Mouse (Mus musculus): ENCODE data around the gene Aff1. TPM values are rescaled to one million over a fixed set of nuclear protein-coding genes. Genes with fewer than 3 reads are reported as not detected.
A peak's percentile ranks its signal among the peaks of the same experiment; 100 is the strongest.

The Aff1 gene
- polyA plus RNA-seq, 1 experiment from 2014 or later = 1.2 TPM

- no peaks in the 10 kb centered on the region for H3K36me3 ChIP-seq
- peaks cover 20% of the 10 kb centered on the region for H3K4me1 ChIP-seq
- ATAC-seq (replicated peaks) = no peak
- H3K9me3 ChIP-seq = no peaks in the 10 kb centered on the region
- H3K27me3 ChIP-seq = no peaks in the 10 kb centered on the region
- H3K4me2 ChIP-seq (replicated peaks) = no peak overlapping the region
- peak overlapping the region; percentile 85 for H3K27ac ChIP-seq (replicated peaks)
- no peak overlapping the region for H3K9ac ChIP-seq (replicated peaks)
- H3K4me3 ChIP-seq = no peak overlapping the region
- WGBS = 4% methylated on average over 4 of the region's 4 CpGs
These were observed 80.1 kb downstream of the Aff1 start for GRCm38 (mm10) chr5:103772252-103772651.

- Histone ChIP-seq H3K27ac (replicated peaks) (peak overlapping the region; percentile 85), H3K4me1 (peaks cover 29% of the 10 kb centered on the region), H3K27me3 (no peaks in the 10 kb centered on the region), H3K4me3 (0 out of 2 replicates have a peak overlapping the region, but pooled peaks have one; percentile 0), H3K9ac (replicated peaks) (no peak overlapping the region), H3K36me3 (no peaks in the 10 kb centered on the region), H3K4me2 (replicated peaks) (peak overlapping the region; percentile 36), H3K9me3 (no peaks in the 10 kb centered on the region)
- under 1% methylated on average over 5 of the region's 5 CpGs for whole genome bisulfite sequencing
- peak; percentile 79 for ATAC-seq (replicated peaks)
These were observed 81.0 kb downstream of the Aff1 start for GRCm38 (mm10) chr5:103773100-103773552.

GRCm38 (mm10) chr5:103774703-103775333 lies 82.6 kb downstream of the Aff1 start:
- Histone ChIP-seq H3K9ac (replicated peaks) (no peak overlapping the region), H3K36me3 (no peaks in the 10 kb centered on the region), H3K4me2 (replicated peaks) (no peak overlapping the region), H3K9me3 (no peaks in the 10 kb centered on the region), H3K4me1 (peaks cover 46% of the 10 kb centered on the region), H3K4me3 (no peak overlapping the region), H3K27me3 (no peaks in the 10 kb centered on the region), H3K27ac (replicated peaks) (no peak overlapping the region)
- no peak for ATAC-seq (replicated peaks)
- WGBS = 71% methylated on average over 11 of the region's 11 CpGs

GRCm38 (mm10) chr5:103775429-103775828 lies 83.3 kb downstream of the Aff1 start:
- Histone ChIP-seq H3K27ac (replicated peaks) (no peak overlapping the region), H3K4me3 (no peak overlapping the region), H3K4me2 (replicated peaks) (no peak overlapping the region), H3K36me3 (no peaks in the 10 kb centered on the region), H3K9me3 (no peaks in the 10 kb centered on the region), H3K9ac (replicated peaks) (no peak overlapping the region), H3K4me1 (peaks cover 50% of the 10 kb centered on the region), H3K27me3 (no peaks in the 10 kb centered on the region)
- WGBS = 74% methylated on average over 13 of the region's 13 CpGs
- ATAC-seq (replicated peaks) = no peak

- WGBS = 67% methylated on average over 4 of the region's 4 CpGs
- H3K4me2 ChIP-seq (replicated peaks) = no peak overlapping the region
- H3K9me3 ChIP-seq = no peaks in the 10 kb centered on the region
- H3K4me3 ChIP-seq = no peak overlapping the region
- H3K27ac ChIP-seq (replicated peaks) = no peak overlapping the region
- H3K4me1 ChIP-seq = peaks cover 54% of the 10 kb centered on the region
- H3K9ac ChIP-seq (replicated peaks) = no peak overlapping the region
- no peaks in the 10 kb centered on the region for H3K27me3 ChIP-seq
- no peaks in the 10 kb centered on the region for H3K36me3 ChIP-seq
- no peak for ATAC-seq (replicated peaks)
These were observed 84.7 kb downstream of the Aff1 start for GRCm38 (mm10) chr5:103776842-103777241.

- WGBS = 49% methylated on average over 4 of the region's 4 CpGs
These were observed 85.3 kb downstream of the Aff1 start for GRCm38 (mm10) chr5:103777446-103777845.

GRCm38 (mm10) chr5:103778314-103779117 lies 86.3 kb downstream of the Aff1 start:
- H3K4me3 ChIP-seq = peak overlapping the region; percentile 27
- H3K27ac ChIP-seq (replicated peaks) = peak overlapping the region; percentile 55
- no peaks in the 10 kb centered on the region for H3K9me3 ChIP-seq
- H3K9ac ChIP-seq (replicated peaks) = 0 out of 2 replicates have a peak overlapping the region, but pooled peaks have one; percentile 9
- peaks cover 38% of the 10 kb centered on the region for H3K4me1 ChIP-seq
- H3K4me2 ChIP-seq (replicated peaks) = peak overlapping the region; percentile 49
- 2% methylated on average over 17 of the region's 17 CpGs for WGBS
- peak; percentile 89 for ATAC-seq (replicated peaks)
- no peaks in the 10 kb centered on the region for H3K27me3 ChIP-seq
- H3K36me3 ChIP-seq = no peaks in the 10 kb centered on the region

More at GRCm38 (mm10) chr5:103777446-103777845, 85.3 kb downstream of the Aff1 start:
- H3K9me3 ChIP-seq = no peaks in the 10 kb centered on the region
- no peaks in the 10 kb centered on the region for H3K27me3 ChIP-seq
- H3K27ac ChIP-seq (replicated peaks) = no peak overlapping the region
- H3K4me2 ChIP-seq (replicated peaks) = peak overlapping the region; percentile 49; the same call in 1 of the 2 replicates
- H3K4me3 ChIP-seq = no peak overlapping the region
- peaks cover 49% of the 10 kb centered on the region for H3K4me1 ChIP-seq
- H3K36me3 ChIP-seq = no peaks in the 10 kb centered on the region
- ATAC-seq (replicated peaks) = no peak
- no peak overlapping the region for H3K9ac ChIP-seq (replicated peaks)

GRCm38 (mm10) chr5:103779836-103780235 lies 87.7 kb downstream of the Aff1 start:
- H3K4me2 ChIP-seq (replicated peaks) = no peak overlapping the region
- no peak overlapping the region for H3K4me3 ChIP-seq
- no peak overlapping the region for H3K9ac ChIP-seq (replicated peaks)
- H3K4me1 ChIP-seq = peaks cover 35% of the 10 kb centered on the region
- no peak for ATAC-seq (replicated peaks)
- no peak overlapping the region for H3K27ac ChIP-seq (replicated peaks)
- 19% methylated on average over 10 of the region's 10 CpGs for WGBS
- H3K36me3 ChIP-seq = no peaks in the 10 kb centered on the region
- H3K27me3 ChIP-seq = no peaks in the 10 kb centered on the region
- no peaks in the 10 kb centered on the region for H3K9me3 ChIP-seq

GRCm38 (mm10) chr5:103780266-103780665 lies 88.1 kb downstream of the Aff1 start:
- peaks cover 35% of the 10 kb centered on the region for H3K4me1 ChIP-seq
- H3K9ac ChIP-seq (replicated peaks) = no peak overlapping the region

GRCm38 (mm10) chr5:103780836-103781235 lies 88.7 kb downstream of the Aff1 start:
- peaks cover 35% of the 10 kb centered on the region for H3K4me1 ChIP-seq
- no peaks in the 10 kb centered on the region for H3K36me3 ChIP-seq

More at GRCm38 (mm10) chr5:103780266-103780665, 88.1 kb downstream of the Aff1 start:
- 21% methylated on average over 6 of the region's 6 CpGs for WGBS
- no peak for ATAC-seq (replicated peaks)
- H3K9me3 ChIP-seq = no peaks in the 10 kb centered on the region
- H3K4me2 ChIP-seq (replicated peaks) = no peak overlapping the region
- H3K4me3 ChIP-seq = no peak overlapping the region
- H3K27me3 ChIP-seq = no peaks in the 10 kb centered on the region
- H3K27ac ChIP-seq (replicated peaks) = no peak overlapping the region
- no peaks in the 10 kb centered on the region for H3K36me3 ChIP-seq

GRCm38 (mm10) chr5:103783086-103783668 lies 91.0 kb downstream of the Aff1 start:
- no peak overlapping the region for H3K4me3 ChIP-seq
- H3K27me3 ChIP-seq = no peaks in the 10 kb centered on the region
- no peaks in the 10 kb centered on the region for H3K36me3 ChIP-seq
- no peak overlapping the region for H3K4me2 ChIP-seq (replicated peaks)
- 88% methylated on average over 11 of the region's 11 CpGs for WGBS
- H3K4me1 ChIP-seq = peaks cover 24% of the 10 kb centered on the region
- H3K9me3 ChIP-seq = no peaks in the 10 kb centered on the region
- no peak overlapping the region for H3K27ac ChIP-seq (replicated peaks)
- no peak overlapping the region for H3K9ac ChIP-seq (replicated peaks)
- ATAC-seq (replicated peaks) = no peak

More at GRCm38 (mm10) chr5:103780836-103781235, 88.7 kb downstream of the Aff1 start:
- Histone ChIP-seq H3K9ac (replicated peaks) (no peak overlapping the region), H3K9me3 (no peaks in the 10 kb centered on the region), H3K4me2 (replicated peaks) (no peak overlapping the region), H3K4me3 (no peak overlapping the region), H3K27ac (replicated peaks) (no peak overlapping the region), H3K27me3 (no peaks in the 10 kb centered on the region)
- 81% methylated on average over 6 of the region's 6 CpGs for WGBS
- no peak for ATAC-seq (replicated peaks)

- no peaks in the 10 kb centered on the region for H3K27me3 ChIP-seq
- no peak overlapping the region for H3K9ac ChIP-seq (replicated peaks)
- no peak overlapping the region for H3K4me2 ChIP-seq (replicated peaks)
- no peak overlapping the region for H3K4me3 ChIP-seq
- peaks cover 19% of the 10 kb centered on the region for H3K4me1 ChIP-seq
- no peaks in the 10 kb centered on the region for H3K9me3 ChIP-seq
- no peak for ATAC-seq (replicated peaks)
- H3K36me3 ChIP-seq = no peaks in the 10 kb centered on the region
- no peak overlapping the region for H3K27ac ChIP-seq (replicated peaks)
- 84% methylated on average over 10 of the region's 10 CpGs for WGBS
These were observed 93.9 kb downstream of the Aff1 start for GRCm38 (mm10) chr5:103786096-103786495.
